Mouse (Mus musculus): ENCODE data around the gene Mas1. TPM values are rescaled to one million over a fixed set of nuclear protein-coding genes. Genes with fewer than 3 reads are reported as not detected.

Mas1 gene
- polyA plus RNA-seq, 1 experiment, result 34.8 TPM

- no peak for DNase-seq (ENCODE audit: extremely low spot score in 1 of 2, low spot score in 1 of 2)
These were observed 7.8 kb upstream of the Mas1 start, which contains the start of gene Mrgprh for GRCm38 (mm10) chr17:12875734-12876133. Gene Mrgprh, plus strand, starts transcription at chr17:12876034.

GRCm38 (mm10) chr17:12872275-12873028 lies 4.5 kb upstream of the Mas1 start:
- DNase-seq (ENCODE audit: extremely low spot score in 1 of 2, low spot score in 1 of 2), result peak; percentile 52 to 68

GRCm38 (mm10) chr17:12868640-12869039 lies 697 bp upstream of the Mas1 start:
- no peak for DNase-seq (ENCODE audit: extremely low spot score in 1 of 2, low spot score in 1 of 2)

GRCm38 (mm10) chr17:12866853-12867252 lies 1.1 kb downstream of the Mas1 start:
- DNase-seq (ENCODE audit: extremely low spot score in 1 of 2, low spot score in 1 of 2), result peak; percentile 77 to 82

DNA sequence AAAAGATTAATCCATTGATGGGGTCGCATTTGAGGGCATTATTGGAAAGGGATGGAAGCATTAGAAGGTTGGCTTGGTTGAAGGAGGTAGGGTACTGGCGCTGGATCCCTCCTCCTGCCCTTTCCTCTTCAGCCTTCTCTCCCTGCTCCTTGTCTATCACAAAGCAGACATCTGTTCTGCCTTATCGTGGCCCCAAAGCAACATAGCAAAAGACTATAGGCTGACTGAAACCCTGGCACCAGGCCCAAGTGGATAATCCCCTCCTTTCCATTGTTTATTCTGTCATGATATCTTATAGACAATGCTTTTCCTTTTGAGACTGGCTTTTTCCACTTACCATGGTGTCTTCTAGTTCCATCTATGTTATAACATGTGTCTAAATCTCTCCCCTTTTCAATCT lies 2.5 kb downstream of the Mas1 start:
- no peak for DNase-seq (ENCODE audit: extremely low spot score in 1 of 2, low spot score in 1 of 2)

- no peak for DNase-seq (ENCODE audit: extremely low spot score in 1 of 2, low spot score in 1 of 2)
These were observed 3.8 kb downstream of the Mas1 start for GRCm38 (mm10) chr17:12864111-12864510.

GRCm38 (mm10) chr17:12859006-12859520 lies 8.9 kb downstream of the Mas1 start:
- DNase-seq (ENCODE audit: extremely low spot score in 1 of 2, low spot score in 1 of 2), result no peak

GRCm38 (mm10) chr17:12858072-12858471 lies 9.9 kb downstream of the Mas1 start:
- DNase-seq (ENCODE audit: extremely low spot score in 1 of 2, low spot score in 1 of 2), result no peak

DNA sequence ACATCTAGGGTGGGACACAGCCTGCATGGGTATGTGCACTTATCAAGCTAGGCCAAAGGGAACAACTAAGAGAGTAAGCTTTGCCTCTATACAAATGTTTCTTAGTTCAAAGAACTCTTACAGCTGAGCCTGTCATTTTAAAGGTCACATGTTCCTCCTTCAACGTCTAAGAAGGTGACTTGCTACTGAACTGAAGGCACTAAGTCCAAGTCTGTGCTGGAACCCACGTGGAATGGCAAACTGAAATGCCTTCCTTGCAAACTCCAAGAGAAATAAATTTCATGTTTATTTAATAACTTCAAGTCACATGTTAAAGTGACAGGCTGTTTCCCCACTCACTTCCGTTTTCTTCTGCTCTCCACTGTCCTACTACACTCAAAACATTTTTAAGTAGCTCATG lies 10.5 kb downstream of the Mas1 start:
- no peak for DNase-seq (ENCODE audit: extremely low spot score in 1 of 2, low spot score in 1 of 2)

GRCm38 (mm10) chr17:12854386-12854785 lies 13.6 kb downstream of the Mas1 start:
- no peak for DNase-seq (ENCODE audit: extremely low spot score in 1 of 2, low spot score in 1 of 2)

GRCm38 (mm10) chr17:12853821-12854220 lies 14.1 kb downstream of the Mas1 start:
- DNase-seq (ENCODE audit: extremely low spot score in 1 of 2, low spot score in 1 of 2), result peak in 1 of 2 experiments; percentile 58

DNA sequence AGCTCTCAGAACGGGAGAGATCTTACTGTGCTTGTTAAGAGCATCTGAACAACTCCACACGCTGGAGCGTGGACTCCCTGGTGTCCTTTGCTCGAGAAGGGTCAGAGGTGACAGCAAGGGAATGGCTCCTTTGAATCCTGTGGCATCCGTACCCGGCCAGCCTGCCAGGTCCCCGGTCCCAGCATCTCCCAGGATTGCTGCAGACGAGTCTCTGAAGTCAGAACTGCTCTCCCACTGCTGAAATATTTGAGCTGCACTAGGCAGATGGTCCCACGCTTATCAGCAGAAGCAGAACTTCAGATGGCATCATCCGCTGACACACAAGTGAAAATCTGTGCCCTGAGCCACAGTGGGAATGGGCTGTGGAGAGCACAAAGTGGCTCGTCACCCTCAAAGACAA lies 16.3 kb downstream of the Mas1 start:
- DNase-seq (ENCODE audit: extremely low spot score in 1 of 2, low spot score in 1 of 2), result peak in 1 of 2 experiments; percentile 70

- DNase-seq (ENCODE audit: extremely low spot score in 1 of 2, low spot score in 1 of 2), result peak; percentile 52 to 74
These were observed 18.1 kb downstream of the Mas1 start for GRCm38 (mm10) chr17:12849778-12850382.

DNA sequence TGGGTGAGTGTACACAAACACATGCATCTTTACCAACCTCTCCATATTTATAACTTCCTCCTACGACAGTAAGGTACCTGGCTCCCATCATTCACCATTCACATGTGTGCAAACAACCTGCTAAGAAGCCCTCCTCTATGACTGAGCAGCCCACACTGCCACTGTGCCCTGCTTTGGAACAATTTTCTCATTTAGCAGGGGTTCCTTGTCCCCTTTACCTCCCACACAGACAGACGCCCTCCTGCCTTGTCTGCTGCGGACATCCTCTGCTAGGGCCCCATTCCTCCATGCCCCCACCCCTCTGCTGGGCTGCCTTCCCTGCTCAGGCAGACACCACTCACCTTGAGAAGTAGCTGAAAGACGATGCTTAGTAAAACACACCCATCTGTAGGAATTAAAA lies 20.2 kb downstream of the Mas1 start:
- DNase-seq (ENCODE audit: extremely low spot score in 1 of 2, low spot score in 1 of 2), result no peak

DNA sequence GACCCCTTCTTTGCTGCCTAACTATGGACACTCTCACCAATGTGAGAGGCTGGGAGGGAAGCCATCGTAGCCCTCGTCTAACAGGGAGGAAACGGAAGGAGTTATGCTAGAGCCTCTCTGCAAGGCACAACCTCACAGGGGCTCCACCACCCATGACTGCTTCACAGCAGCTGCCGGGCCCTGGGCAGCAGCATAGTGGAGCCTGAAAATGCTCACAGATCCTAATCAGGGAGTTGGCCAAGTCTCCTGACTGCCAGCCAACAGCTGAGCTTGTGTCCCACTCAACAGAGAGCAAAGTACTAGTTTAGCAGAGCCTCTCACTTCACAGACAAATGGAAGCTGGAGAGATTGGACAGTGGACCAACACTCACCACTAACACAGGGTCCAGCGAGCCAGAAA lies 21.5 kb downstream of the Mas1 start:
- peak in 1 of 2 experiments; percentile 61 for DNase-seq (ENCODE audit: extremely low spot score in 1 of 2, low spot score in 1 of 2)

GRCm38 (mm10) chr17:12845862-12846261 lies 22.1 kb downstream of the Mas1 start:
- DNase-seq (ENCODE audit: extremely low spot score in 1 of 2, low spot score in 1 of 2), result no peak

DNA sequence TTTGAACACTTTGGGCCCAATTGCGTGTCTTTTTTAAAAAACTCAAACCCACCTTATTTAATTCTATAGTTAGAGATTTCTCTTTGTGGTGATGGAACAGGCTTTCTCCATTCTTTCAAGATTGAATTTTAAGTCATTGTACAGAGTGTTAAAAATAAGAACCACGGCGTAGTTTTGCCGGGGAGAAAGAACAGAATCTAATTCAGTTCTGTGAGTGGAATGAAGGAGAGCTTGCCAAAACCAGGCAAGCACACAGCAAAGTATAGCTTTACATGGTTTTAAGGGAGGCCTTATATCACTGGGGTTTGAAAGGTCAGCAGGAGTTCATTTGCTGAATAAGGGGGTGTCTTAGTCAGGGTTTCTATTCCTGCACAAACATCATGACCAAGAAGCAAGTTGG lies 23.4 kb downstream of the Mas1 start:
- DNase-seq (ENCODE audit: extremely low spot score in 1 of 2, low spot score in 1 of 2), result peak in 1 of 2 experiments; percentile 55

GRCm38 (mm10) chr17:12843826-12844225 lies 24.1 kb downstream of the Mas1 start:
- no peak for DNase-seq (ENCODE audit: extremely low spot score in 1 of 2, low spot score in 1 of 2)

GRCm38 (mm10) chr17:12839475-12840267 lies 28.3 kb downstream of the Mas1 start:
- peak in 1 of 2 experiments; percentile 74 for DNase-seq (ENCODE audit: extremely low spot score in 1 of 2, low spot score in 1 of 2)

DNA sequence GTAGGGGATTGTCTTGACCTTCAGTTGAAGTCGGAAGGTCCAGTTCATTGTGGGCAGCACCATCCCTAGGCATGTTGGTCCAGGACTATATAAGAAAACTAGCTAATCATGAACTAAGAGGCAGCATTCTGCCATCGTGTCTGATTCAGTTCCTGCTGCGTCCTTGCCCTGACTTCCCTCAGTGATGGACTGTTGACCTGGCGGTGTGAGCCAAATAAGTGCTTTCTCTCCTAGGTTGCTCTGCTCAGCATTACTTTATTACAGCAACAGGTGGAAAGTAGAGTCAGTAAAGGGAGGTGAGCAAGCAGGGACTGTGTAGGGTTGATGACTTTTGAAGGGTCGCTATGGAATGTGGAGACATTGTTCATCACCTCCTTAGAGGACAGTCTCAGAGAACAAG lies 32.2 kb downstream of the Mas1 start:
- no peak for DNase-seq (ENCODE audit: extremely low spot score in 1 of 2, low spot score in 1 of 2)

GRCm38 (mm10) chr17:12834826-12835225 lies 33.1 kb downstream of the Mas1 start:
- no peak for DNase-seq (ENCODE audit: extremely low spot score in 1 of 2, low spot score in 1 of 2)
